Mouse (Mus musculus) frontal cortex, adult (tissue): ENCODE data around the gene Dbf4.
A peak's percentile ranks its signal among the peaks of the same experiment; 100 is the strongest.

Experiments
- ATAC-seq: cut with Nextera tagmentation; 2 replicates; pipeline ENCODE4 v1.9.2; 2017; ENCODE audit warnings: mild to moderate bottlenecking, moderate library complexity, mixed read lengths; ENCODE audit not compliant: low TSS enrichment

Gene Dbf4

GRCm38 (mm10) chr5:8366771-8367613 lies 55.5 kb downstream of the Dbf4 start:
- ATAC-seq: peak; percentile 68

- ATAC-seq: no peak
Observed at GRCm38 (mm10) chr5:8362361-8362760, 60.2 kb downstream of the Dbf4 start.

- ATAC-seq: 0 out of 2 replicates have a peak, but pooled peaks have one; percentile 40
Observed at GRCm38 (mm10) chr5:8357677-8358076, 64.8 kb downstream of the Dbf4 start.

GRCm38 (mm10) chr5:8356885-8357651 lies 65.4 kb downstream of the Dbf4 start:
- peak; percentile 64 for ATAC-seq

- ATAC-seq: no peak
Observed at GRCm38 (mm10) chr5:8356326-8356725, 66.2 kb downstream of the Dbf4 start.

GRCm38 (mm10) chr5:8349557-8349956 lies 73.0 kb downstream of the Dbf4 start:
- no peak for ATAC-seq
